Comparison of ENCODE assay signal across 26 mouse cellular contexts in the genomic region with DNA sequence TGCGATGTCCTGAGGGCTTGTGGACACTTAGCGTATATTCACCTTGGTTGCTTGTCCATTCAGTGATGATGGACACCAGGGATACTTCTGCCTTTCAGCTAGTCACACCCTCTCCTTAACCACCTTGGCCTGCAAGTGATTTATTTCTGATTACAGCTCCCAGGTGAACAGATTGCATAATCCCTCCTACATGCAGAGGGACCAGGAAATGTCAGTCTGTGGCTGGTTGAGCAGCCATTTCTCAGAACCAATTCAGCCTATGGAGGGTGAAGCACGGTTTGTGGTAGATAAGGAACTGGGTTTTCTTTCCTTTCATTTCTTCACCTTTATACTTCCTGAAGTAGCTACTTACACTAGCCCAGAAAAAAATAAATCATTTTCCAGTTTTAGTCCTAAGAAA. TPM values are rescaled to one million over a fixed set of nuclear protein-coding genes. Genes with fewer than 3 reads are reported as not detected.
A peak's percentile ranks its signal among the peaks of the same experiment; 100 is the strongest.
DNase-seq lines count a peak whose midpoint lies in the region; ATAC-seq and TF ChIP-seq lines count a peak whose summit lies in the region.
"Had no signal": no experiment of that assay in that cellular context is flagged by ENCODE, and none has a peak within 500 bp of the region (broad histone marks: within the 10 kb centered on the region; RNA-seq: fewer than 3 reads in every experiment).

No protein-coding gene starts in this region.

- no peak overlapping the region for H3K4me2 ChIP-seq in lung, postnatal 0 days (replicated peaks; ENCODE audit: low read depth, low read length)
- H3K4me2 ChIP-seq: embryonic facial prominence, embryonic 12.5 days; embryonic facial prominence, embryonic 15.5 days; forebrain, embryonic 12.5 days; forebrain, embryonic 15.5 days; heart, embryonic 11.5 days; hindbrain, embryonic 12.5 days; hindbrain, embryonic 15.5 days had no signal

- no peak for TF ChIP-seq CTCF in lung, postnatal 0 days (IDR thresholded peaks at IDR 0.05)
- no peak for TF ChIP-seq CTCF in lung, adult 2 months (IDR thresholded peaks at IDR 0.05; ENCODE audit: insufficient read depth, low read length)
- TF ChIP-seq CTCF in olfactory bulb, adult 2 months (IDR thresholded peaks at IDR 0.05; ENCODE audit: insufficient read depth, low read depth, low read length): no peak

- TF ChIP-seq POLR2A in lung, adult 2 months (IDR thresholded peaks at IDR 0.05; ENCODE audit: borderline replicate concordance, extremely low read depth, low read depth, low read length): no peak
- no peak for TF ChIP-seq POLR2A in olfactory bulb, adult 2 months (IDR thresholded peaks at IDR 0.05; ENCODE audit: insufficient read depth, low read depth, low read length)

- H3K27me3 ChIP-seq in lung, postnatal 0 days (replicated peaks; ENCODE audit: insufficient read depth, low read length): no peaks in the 10 kb centered on the region
- H3K27me3 ChIP-seq: CH12.LX; embryonic facial prominence, embryonic 12.5 days; embryonic facial prominence, embryonic 15.5 days; forebrain, embryonic 12.5 days; forebrain, embryonic 15.5 days; hindbrain, embryonic 12.5 days; hindbrain, embryonic 15.5 days had no signal

- no peak for TF ChIP-seq EP300 in lung, postnatal 0 days (IDR thresholded peaks at IDR 0.05)

- H3K27ac ChIP-seq in lung, postnatal 0 days (ENCODE audit: low read length): no peak overlapping the region
- H3K27ac ChIP-seq in olfactory bulb, adult 2 months (ENCODE audit: insufficient read depth, low read depth, low read length): 0 out of 2 replicates have a peak overlapping the region, but pooled peaks have one; percentile 20
- H3K27ac ChIP-seq: embryonic facial prominence, embryonic 12.5 days; embryonic facial prominence, embryonic 15.5 days; forebrain, embryonic 12.5 days; forebrain, embryonic 15.5 days; hindbrain, embryonic 12.5 days; hindbrain, embryonic 15.5 days had no signal

- DNase-seq in lung, postnatal 0 days (ENCODE audit: low spot score): peak; percentile 30
- no peak for DNase-seq in lung, adult 2 months
- peak; percentile 5 for DNase-seq in CD4-positive, CD25-positive, alpha-beta regulatory T cell, adult 2 months (ENCODE audit: low read depth, low spot score)
- peak; percentile 37 for DNase-seq in fat pad, adult 2 months (ENCODE audit: extremely low read depth, low read depth, low spot score)
- no peak for DNase-seq in adrenal gland, postnatal 36 days
- no peak for DNase-seq in right cerebral cortex, postnatal 10 days (ENCODE audit: low spot score in 2 of 2)
- DNase-seq in spleen, postnatal 36 days (ENCODE audit: low spot score in 2 of 2): no peak
- DNase-seq: adrenal gland, adult 2 months; adrenal gland, postnatal 25 days; cerebellum, adult 11 months; cerebellum, adult 2 months; cerebellum, adult 9-11 months; cerebellum, postnatal 25 days; gastrocnemius, postnatal 10 days; heart, adult 11 months; kidney, adult 11 months had no signal

- no peaks in the 10 kb centered on the region for H3K36me3 ChIP-seq in lung, postnatal 0 days (ENCODE audit: insufficient read depth, low read length)
- H3K36me3 ChIP-seq: embryonic facial prominence, embryonic 12.5 days; embryonic facial prominence, embryonic 15.5 days; forebrain, embryonic 12.5 days; forebrain, embryonic 15.5 days; G1E; hindbrain, embryonic 12.5 days; hindbrain, embryonic 15.5 days had no signal

- peaks cover 4% of the 10 kb centered on the region; the same call in 1 of the 2 replicates for H3K4me1 ChIP-seq in lung, postnatal 0 days (ENCODE audit: insufficient read depth, low read depth, low read length)
- 0 out of 2 replicates have a peak, but pooled peaks cover 2% of the 10 kb centered on the region for H3K4me1 ChIP-seq in lung, adult 2 months (ENCODE audit: control insufficient read depth, insufficient read depth, low read length)
- H3K4me1 ChIP-seq in olfactory bulb, adult 2 months (ENCODE audit: control insufficient read depth, insufficient read depth, low read length): peaks cover 3% of the 10 kb centered on the region
- H3K4me1 ChIP-seq: embryonic facial prominence, embryonic 12.5 days; forebrain, embryonic 12.5 days; forebrain, embryonic 15.5 days; hindbrain, embryonic 12.5 days; hindbrain, embryonic 15.5 days had no signal

- no peak for ATAC-seq in lung, postnatal 0 days
- ATAC-seq: forebrain, embryonic 15.5 days had no signal

- 76% methylated on average over 3 of the region's 3 CpGs for WGBS in lung, postnatal 0 days
- 76% methylated on average over 3 of the region's 3 CpGs for WGBS in lung, adult 2 months
- over 99% methylated on average over 3 of the region's 3 CpGs for WGBS in olfactory bulb, adult 2 months

- H3K4me3 ChIP-seq in lung, postnatal 0 days (ENCODE audit: low read depth, low read length): no peak overlapping the region
- no peak overlapping the region for H3K4me3 ChIP-seq in lung, adult 2 months (replicated peaks; ENCODE audit: extremely low read depth, low read depth, low read length)
- H3K4me3 ChIP-seq in olfactory bulb, adult 2 months (ENCODE audit: insufficient read depth, low read depth, low read length): no peak overlapping the region
- H3K4me3 ChIP-seq: embryonic facial prominence, embryonic 12.5 days; embryonic facial prominence, embryonic 15.5 days; forebrain, embryonic 12.5 days; forebrain, embryonic 15.5 days; hindbrain, embryonic 12.5 days; hindbrain, embryonic 15.5 days had no signal

- no peaks in the 10 kb centered on the region for H3K9me3 ChIP-seq in lung, postnatal 0 days (ENCODE audit: low read length)
- H3K9me3 ChIP-seq: embryonic facial prominence, embryonic 12.5 days; embryonic facial prominence, embryonic 15.5 days; forebrain, embryonic 12.5 days; forebrain, embryonic 15.5 days; G1E; hindbrain, embryonic 12.5 days; hindbrain, embryonic 15.5 days had no signal

- no peak overlapping the region for H3K9ac ChIP-seq in lung, postnatal 0 days (replicated peaks; ENCODE audit: low read depth)
- H3K9ac ChIP-seq: embryonic facial prominence, embryonic 12.5 days; embryonic facial prominence, embryonic 15.5 days; forebrain, embryonic 12.5 days; forebrain, embryonic 15.5 days; hindbrain, embryonic 12.5 days; hindbrain, embryonic 15.5 days had no signal

RNA-seq across cellular contexts. Expression of a gene that starts 34.6 kb away (rescaled TPM):
- 39.6 and 40.1 TPM in 2 replicates for polyA plus RNA-seq in lung, postnatal 0 days (2015; fragmentation: Nextera tagmentation; extraction: Ambion mirVana)
- 11.3 and 16.6 TPM in 2 replicates for polyA plus RNA-seq in lung, adult 2 months (2012; rRNA removed)
- not detected in 2 replicates for polyA plus RNA-seq in olfactory bulb, adult 2 months (2012; ENCODE audit: insufficient read depth, insufficient read length, low replicate concordance, missing spikeins)
- 10 to 100 TPM; 24.3 to 36.9 TPM for total RNA-seq in adrenal gland, postnatal 36 days (2021)
- polyA plus RNA-seq: G1E had no signal

Comparison
In these comparisons a context has a peak if more than half of its experiments do, and no peak if none do; other contexts are left out.
1. DNase-seq: peak in lung, postnatal 0 days (single experiment), CD4-positive, CD25-positive, alpha-beta regulatory T cell, adult 2 months (single experiment) and fat pad, adult 2 months (single experiment); none in lung, adult 2 months (single experiment), adrenal gland, postnatal 36 days (0 of 2), right cerebral cortex, postnatal 10 days (0 of 2) and spleen, postnatal 36 days (0 of 2).